Mouse (Mus musculus): ENCODE measurements around the gene Tmod2. TPM values are rescaled to one million over a fixed set of nuclear protein-coding genes. Genes with fewer than 3 reads are reported as not detected.

The Tmod2 gene
- polyA plus RNA-seq, 1 experiment, result 7.6 TPM

DNA sequence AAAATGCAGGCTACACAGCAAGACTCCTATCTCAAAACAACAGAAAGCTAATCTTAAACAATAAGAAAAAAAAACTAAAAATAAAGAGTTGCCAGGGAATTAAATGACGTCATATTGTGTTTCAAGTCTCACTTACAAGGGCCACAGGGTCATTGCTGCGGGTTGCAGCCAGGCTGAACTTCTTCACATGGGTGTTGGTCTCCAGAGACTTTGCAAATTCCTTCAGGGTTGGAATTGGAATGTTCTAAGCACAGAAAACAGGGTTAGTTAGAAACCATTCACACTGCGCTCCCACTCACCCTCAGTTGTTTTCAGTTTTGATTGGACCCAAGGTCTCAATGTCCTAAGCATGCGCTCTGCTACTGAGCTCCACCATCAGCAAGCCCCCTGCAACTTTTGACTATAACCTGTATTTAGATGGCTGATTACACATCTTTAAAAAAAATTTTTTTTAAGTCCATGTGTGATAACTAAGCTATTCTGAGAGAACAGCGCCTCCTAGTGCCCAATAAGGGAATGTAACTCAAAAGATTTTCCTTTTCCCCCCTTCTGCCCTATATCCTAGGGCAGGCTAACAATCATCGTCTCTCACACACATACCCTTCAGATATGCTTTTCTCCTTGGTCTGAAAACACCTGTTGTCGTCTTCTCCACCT, 29.3 kb downstream of the Tmod2 start:
- WGBS, result 33% methylated on average over 7 of the region's 7 CpGs
- DNase-seq, result no peak
- TF ChIP-seq CTCF (IDR thresholded peaks at IDR 0.05; ENCODE audit: insufficient read depth, low read length) (peak; percentile 38; the same call in 1 of the 2 replicates), POLR2A (IDR thresholded peaks at IDR 0.05; ENCODE audit: borderline replicate concordance, extremely low read depth, low read depth, low read length) (no peak)
- Histone ChIP-seq H3K4me1 (ENCODE audit: control insufficient read depth, insufficient read depth, low read length) (no peaks in the 10 kb centered on the region), H3K4me3 (replicated peaks; ENCODE audit: extremely low read depth, low read depth, low read length) (peak overlapping the region; percentile 34)

DNA sequence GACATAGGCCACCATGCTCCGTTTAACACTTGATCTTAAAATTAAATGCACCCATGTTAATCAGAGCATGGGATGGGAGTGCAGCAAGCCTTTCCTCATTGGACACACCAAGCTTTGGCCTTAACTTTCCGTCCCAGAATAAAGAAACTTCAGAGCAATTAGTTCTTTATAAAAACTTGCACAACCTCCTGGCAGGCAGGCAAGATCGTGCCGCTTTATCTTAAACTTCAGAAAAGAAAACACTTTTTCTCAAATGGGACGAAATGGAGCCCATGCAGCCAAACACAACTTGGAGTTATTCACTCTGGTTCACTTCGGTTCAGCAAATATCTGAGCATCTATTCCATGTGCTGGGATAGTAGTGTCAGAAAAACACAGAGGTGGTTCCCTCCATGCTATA, 31.8 kb downstream of the Tmod2 start:
- 61% methylated on average over 6 of the region's 6 CpGs for WGBS
- TF ChIP-seq CTCF (IDR thresholded peaks at IDR 0.05; ENCODE audit: insufficient read depth, low read length) (no peak), POLR2A (IDR thresholded peaks at IDR 0.05; ENCODE audit: borderline replicate concordance, extremely low read depth, low read depth, low read length) (no peak)

DNA sequence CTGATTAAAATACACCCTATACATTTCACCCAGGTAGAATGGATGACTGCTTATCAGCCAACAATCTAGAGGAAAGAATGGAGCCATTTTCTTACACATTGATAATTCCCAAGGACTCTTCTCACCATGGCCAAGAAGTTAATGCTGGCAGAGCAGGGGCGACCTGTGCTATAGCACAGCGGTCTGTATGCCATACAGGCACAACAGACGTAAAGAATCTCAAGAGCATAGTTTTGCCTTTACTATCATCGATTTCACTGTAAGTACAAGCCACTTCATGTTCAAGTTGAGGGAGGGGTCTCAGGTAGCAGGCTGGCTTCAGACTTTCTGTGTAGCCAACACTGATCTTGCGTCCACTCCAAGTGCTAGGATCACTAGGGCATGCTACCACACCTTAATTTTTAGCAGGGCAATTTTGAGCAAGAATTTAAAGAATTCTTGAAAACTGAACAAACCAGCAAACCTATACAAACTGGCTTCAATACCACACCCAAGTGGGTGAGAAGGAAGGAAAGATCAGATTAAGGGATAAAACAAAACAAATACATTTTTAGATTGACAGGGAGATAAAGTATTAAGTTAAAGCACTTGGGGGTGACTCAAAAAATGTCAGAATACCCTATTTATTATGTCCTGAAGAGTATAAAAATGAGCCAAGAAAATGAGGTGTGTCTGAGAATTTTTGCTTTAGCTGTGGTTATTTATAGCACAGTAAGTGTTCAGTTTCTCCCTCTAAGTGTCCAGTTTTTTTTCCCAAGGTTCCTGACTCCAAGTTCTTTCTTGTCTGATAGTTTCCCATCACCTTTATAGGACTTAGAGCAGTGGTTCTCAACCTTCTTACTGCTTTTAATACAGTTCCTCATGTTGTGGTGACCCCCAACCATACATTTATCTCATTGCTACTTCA, 39.8 kb downstream of the Tmod2 start:
- TF ChIP-seq POLR2A (IDR thresholded peaks at IDR 0.05; ENCODE audit: borderline replicate concordance, extremely low read depth, low read depth, low read length), result no peak
- no peak for TF ChIP-seq CTCF (IDR thresholded peaks at IDR 0.05; ENCODE audit: insufficient read depth, low read length)
- no peak for DNase-seq
- Histone ChIP-seq H3K4me3 (replicated peaks; ENCODE audit: extremely low read depth, low read depth, low read length) (no peak overlapping the region), H3K4me1 (ENCODE audit: control insufficient read depth, insufficient read depth, low read length) (no peaks in the 10 kb centered on the region)
- 79% methylated on average over 5 of the region's 5 CpGs for WGBS

More for the DNA sequence above, 31.8 kb downstream of the Tmod2 start:
- H3K4me3 ChIP-seq (replicated peaks; ENCODE audit: extremely low read depth, low read depth, low read length), result no peak overlapping the region
- no peak for DNase-seq
- H3K4me1 ChIP-seq (ENCODE audit: control insufficient read depth, insufficient read depth, low read length), result no peaks in the 10 kb centered on the region

DNA sequence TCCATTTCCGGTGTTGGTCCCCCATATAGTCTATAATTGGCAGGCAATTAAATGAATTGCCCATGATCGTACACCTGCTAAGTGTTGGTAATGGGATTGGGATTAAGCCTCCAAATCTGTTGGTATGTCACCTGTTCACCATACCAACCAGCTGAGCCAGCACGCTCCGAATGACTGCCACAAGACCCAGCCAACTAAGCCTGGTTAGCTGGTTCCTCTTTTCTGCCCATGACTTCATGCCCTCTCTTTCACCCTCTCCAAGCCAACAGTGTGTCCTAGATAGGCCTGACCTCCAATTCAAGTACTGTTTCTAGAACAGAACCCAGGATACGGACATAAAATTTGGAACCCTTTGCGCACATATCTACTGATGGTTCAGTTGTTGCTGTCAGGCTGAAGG, 42.7 kb downstream of the Tmod2 start:
- no peak for DNase-seq
- TF ChIP-seq POLR2A (IDR thresholded peaks at IDR 0.05; ENCODE audit: borderline replicate concordance, extremely low read depth, low read depth, low read length) (no peak), CTCF (IDR thresholded peaks at IDR 0.05; ENCODE audit: insufficient read depth, low read length) (no peak)
- 88% methylated on average over 6 of the region's 6 CpGs for WGBS
- Histone ChIP-seq H3K4me3 (replicated peaks; ENCODE audit: extremely low read depth, low read depth, low read length) (no peak overlapping the region), H3K4me1 (ENCODE audit: control insufficient read depth, insufficient read depth, low read length) (no peaks in the 10 kb centered on the region)

DNA sequence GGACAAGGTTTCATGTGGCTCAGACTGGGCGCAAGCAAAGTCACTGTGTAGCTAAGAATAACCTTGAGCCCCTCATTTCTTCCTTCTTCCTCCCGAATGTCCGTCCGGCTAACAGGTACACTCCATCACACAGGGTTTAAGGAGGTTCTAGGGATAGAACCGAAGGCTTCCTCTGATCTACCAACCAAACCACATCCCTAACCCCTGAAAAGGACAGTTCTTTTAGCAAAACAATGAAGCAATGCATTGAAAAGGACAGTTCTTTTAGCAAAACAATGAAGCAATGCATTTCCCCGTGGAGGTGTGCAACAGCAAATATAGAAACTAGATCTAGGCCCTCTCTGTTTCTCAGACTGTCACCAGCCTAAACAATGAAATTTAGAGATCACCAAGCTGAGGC, 46.2 kb downstream of the Tmod2 start:
- no peak overlapping the region for H3K4me3 ChIP-seq (replicated peaks; ENCODE audit: extremely low read depth, low read depth, low read length)
- no peak for TF ChIP-seq CTCF (IDR thresholded peaks at IDR 0.05; ENCODE audit: insufficient read depth, low read length)
- no peak for TF ChIP-seq POLR2A (IDR thresholded peaks at IDR 0.05; ENCODE audit: borderline replicate concordance, extremely low read depth, low read depth, low read length)
- whole genome bisulfite sequencing, result 85% methylated on average over 6 of the region's 6 CpGs
- H3K4me1 ChIP-seq (ENCODE audit: control insufficient read depth, insufficient read depth, low read length), result peaks cover 9% of the 10 kb centered on the region
- no peak for DNase-seq

DNA sequence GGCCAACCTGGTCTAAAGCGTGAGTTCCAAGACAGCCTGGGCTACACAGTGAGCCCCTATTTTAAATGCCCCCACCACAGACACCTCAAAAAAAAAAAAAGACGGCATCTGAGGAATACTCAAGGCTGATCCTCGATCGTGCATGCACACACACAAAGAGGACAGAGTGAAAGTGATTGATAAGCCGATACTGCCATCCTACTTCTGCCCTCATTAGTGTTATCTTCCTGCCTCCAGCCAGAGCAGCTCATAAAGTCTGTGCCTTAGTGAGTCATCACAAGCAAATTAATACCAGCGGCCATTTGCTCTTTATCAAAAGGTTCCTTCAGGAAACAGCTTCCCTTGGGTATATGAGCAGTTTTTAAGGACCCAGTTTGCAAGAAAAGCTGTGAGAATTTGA, 47.5 kb downstream of the Tmod2 start:
- no peak for TF ChIP-seq CTCF (IDR thresholded peaks at IDR 0.05; ENCODE audit: insufficient read depth, low read length)
- TF ChIP-seq POLR2A (IDR thresholded peaks at IDR 0.05; ENCODE audit: borderline replicate concordance, extremely low read depth, low read depth, low read length), result no peak
- Histone ChIP-seq H3K4me1 (ENCODE audit: control insufficient read depth, insufficient read depth, low read length) (peaks cover 9% of the 10 kb centered on the region), H3K4me3 (replicated peaks; ENCODE audit: extremely low read depth, low read depth, low read length) (no peak overlapping the region)
- no peak for DNase-seq
- WGBS, result 67% methylated on average over 6 of the region's 6 CpGs

DNA sequence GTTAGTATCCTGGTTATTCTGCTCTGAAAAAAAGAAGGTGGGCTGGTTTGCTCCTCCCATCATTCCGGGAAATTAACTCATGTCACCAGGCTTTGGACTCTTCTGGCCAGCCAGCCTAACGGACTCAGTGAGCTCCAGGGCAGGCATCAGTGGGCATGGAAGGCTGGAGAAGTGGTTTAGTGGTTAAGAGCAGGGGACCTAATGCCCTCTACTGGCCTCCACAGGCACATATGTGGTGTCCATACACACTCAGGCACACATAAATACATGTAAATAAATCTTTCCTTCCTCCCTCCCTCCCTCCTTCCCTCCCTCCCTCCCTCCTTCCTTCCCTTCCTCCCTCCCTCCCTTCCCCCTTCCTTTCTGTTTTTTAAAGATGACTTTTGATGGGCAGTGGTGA, 47.9 kb downstream of the Tmod2 start:
- 76% methylated on average over 2 of the region's 2 CpGs for WGBS
- TF ChIP-seq POLR2A (IDR thresholded peaks at IDR 0.05; ENCODE audit: borderline replicate concordance, extremely low read depth, low read depth, low read length) (no peak), CTCF (IDR thresholded peaks at IDR 0.05; ENCODE audit: insufficient read depth, low read length) (peak; percentile 33)
- H3K4me3 ChIP-seq (replicated peaks; ENCODE audit: extremely low read depth, low read depth, low read length), result no peak overlapping the region
- DNase-seq, result no peak
- peaks cover 9% of the 10 kb centered on the region for H3K4me1 ChIP-seq (ENCODE audit: control insufficient read depth, insufficient read depth, low read length)

DNA sequence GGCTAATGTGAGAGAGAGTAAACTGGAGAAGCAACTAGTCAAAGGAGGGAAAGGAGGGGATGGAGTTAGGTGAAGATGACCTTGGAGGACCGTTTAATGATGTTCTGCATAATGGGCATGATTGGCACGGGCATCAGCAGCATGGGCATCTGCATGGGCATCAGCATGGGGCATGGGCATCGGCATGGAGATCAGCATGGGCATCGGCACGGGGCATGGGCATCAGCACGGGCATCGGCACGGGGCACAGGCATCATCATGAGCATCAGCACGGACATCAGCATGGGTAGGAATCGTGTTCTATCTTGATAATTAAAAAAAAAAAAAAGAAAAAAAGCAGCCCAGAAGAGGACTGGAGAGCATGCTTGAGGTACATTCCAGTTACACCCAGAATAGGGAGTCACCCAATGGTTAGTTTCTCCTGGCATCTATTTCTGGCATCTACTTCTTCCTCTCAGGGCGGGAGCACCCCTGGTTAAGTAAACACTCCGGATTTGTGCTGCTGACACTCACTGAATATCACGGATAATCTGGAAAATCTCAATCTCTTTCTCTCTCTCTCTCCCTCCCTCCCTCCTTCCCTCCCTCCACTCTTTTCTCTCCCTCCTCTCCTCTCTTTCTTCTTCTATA, 50.0 kb downstream of the Tmod2 start:
- H3K4me3 ChIP-seq (replicated peaks; ENCODE audit: extremely low read depth, low read depth, low read length), result peak overlapping the region; percentile 42
- no peak for DNase-seq
- peaks cover 19% of the 10 kb centered on the region for H3K4me1 ChIP-seq (ENCODE audit: control insufficient read depth, insufficient read depth, low read length)
- WGBS, result 57% methylated on average over 13 of the region's 13 CpGs
- TF ChIP-seq POLR2A (IDR thresholded peaks at IDR 0.05; ENCODE audit: borderline replicate concordance, extremely low read depth, low read depth, low read length) (no peak), CTCF (IDR thresholded peaks at IDR 0.05; ENCODE audit: insufficient read depth, low read length) (no peak)

DNA sequence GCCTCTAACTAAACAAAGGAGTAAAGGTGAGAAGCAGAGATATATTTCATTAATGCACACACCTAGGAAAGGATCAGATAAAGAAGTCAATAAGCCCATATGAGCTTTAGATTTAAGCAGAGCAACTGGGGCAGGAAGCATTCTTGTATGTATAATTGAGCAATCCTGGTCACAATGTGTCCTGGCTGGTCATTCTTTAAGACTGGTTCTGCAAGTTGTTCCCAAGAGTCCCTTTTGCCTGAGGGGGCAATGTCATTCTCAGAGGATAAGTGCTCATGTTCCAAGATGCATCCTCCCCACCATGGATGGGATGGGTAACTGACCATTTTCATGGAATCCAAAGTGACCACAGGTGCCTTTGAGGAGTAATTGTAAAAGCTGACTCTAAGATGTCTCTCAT, 50.8 kb downstream of the Tmod2 start:
- no peak for DNase-seq
- peaks cover 22% of the 10 kb centered on the region for H3K4me1 ChIP-seq (ENCODE audit: control insufficient read depth, insufficient read depth, low read length)
- no peak for TF ChIP-seq CTCF (IDR thresholded peaks at IDR 0.05; ENCODE audit: insufficient read depth, low read length)
- no peak for TF ChIP-seq POLR2A (IDR thresholded peaks at IDR 0.05; ENCODE audit: borderline replicate concordance, extremely low read depth, low read depth, low read length)
- no peak overlapping the region for H3K4me3 ChIP-seq (replicated peaks; ENCODE audit: extremely low read depth, low read depth, low read length)

All from lung, adult 2 months (tissue).